Mouse (Mus musculus) MN1 (cell line): Measurements from ENCODE around the gene Agfg1.
"Not testable (repeated sequence)": the region's sequence is repeated elsewhere in the genome, so short reads cannot be mapped to it uniquely, and the experiment has no call there.

Experiments
- DNase-seq: peaks from one replicate; pipeline ENCODE4 v3.0.0-alpha.2; 2016; ENCODE audit warnings: low spot score

The Agfg1 gene

DNA sequence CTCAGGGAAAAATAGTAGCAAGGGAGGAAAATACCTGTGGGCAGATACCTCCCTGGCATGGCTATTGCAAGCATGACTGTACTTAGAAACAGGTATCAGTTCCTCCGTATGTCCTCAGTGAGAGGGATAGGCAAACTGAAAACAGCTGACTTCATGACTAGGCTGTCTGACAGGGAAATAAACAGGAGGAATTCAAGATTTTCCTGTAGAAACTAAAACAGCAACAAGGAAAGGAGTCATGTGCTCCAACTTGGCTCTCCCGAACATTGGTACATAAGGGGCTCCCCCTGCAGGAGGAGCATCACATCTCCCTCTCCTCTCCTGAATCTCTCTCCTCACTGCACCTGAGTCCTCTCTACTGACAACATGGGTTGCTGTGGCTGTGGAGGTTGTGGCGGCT is 73.7 kb downstream of the Agfg1 start, which contains the start of gene A030005L19Rik:
Gene A030005L19Rik (plus strand): TSS at position 301 of the 400 bp plus-strand sequence.
- no peak for DNase-seq

DNA sequence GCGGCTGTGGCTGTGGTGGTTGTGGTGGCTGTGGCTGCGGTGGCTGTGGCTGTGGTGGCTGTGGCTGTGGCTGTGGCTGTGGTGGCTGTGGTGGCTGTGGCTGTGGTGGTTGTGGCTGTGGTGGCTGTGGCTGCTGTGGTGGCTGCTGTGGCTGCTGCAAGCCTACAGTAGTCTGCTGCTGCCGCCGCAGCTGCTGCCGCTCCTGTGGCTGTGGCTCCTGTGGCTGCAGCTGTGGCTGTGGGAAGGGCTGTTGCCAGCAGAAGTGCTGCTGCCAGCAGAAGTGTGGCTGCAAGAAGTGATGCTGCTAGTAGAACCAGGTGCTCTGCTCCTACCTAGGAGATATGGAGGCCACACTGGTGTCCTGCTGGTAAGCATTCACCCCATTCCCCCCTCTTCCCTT is 74.2 kb downstream of the Agfg1 start:
- DNase-seq: not testable (repeated sequence)

DNA sequence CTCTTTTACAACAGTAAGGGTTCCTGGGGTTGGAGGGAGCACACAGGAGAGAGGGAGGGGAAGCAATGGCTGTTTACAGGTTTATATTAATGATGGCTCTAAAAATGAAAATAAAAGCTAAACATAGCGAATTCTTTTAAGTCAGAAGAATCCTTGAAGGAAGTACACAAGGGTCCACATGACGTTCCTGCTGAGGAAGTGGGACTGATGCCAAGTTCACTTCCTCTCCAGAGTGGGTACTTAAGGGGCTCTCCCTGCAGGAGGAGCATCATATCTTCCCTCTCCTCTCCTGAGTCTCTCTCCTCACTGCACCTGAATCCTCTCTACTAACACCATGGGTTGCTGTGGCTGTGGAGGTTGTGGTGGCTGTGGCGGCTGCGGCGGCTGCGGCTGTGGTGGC is 85.4 kb downstream of the Agfg1 start, which contains the start of gene A030014E15Rik:
Gene A030014E15Rik (plus strand): TSS at position 268 of the 400 bp plus-strand sequence.
- no peak for DNase-seq

DNA sequence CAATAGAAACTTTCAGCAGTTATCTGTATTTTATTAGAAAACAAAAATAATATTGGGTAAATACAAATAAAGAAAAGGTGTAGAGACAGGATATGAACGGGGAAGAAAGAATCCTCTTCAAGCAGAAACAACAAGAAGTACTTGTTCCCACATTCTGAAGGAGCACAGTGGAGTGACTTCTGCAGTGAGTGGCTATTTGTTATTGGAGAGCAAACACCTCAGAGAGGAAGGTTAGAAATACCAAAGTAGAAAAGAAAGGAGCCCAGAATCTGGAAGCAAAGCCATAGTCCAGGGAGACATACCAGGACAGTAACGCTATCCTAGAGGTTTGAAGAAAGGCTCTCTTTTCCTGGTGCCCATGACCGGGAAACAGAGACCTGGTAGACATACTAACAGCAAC is 91.3 kb downstream of the Agfg1 start:
- DNase-seq: not testable (repeated sequence)

DNA sequence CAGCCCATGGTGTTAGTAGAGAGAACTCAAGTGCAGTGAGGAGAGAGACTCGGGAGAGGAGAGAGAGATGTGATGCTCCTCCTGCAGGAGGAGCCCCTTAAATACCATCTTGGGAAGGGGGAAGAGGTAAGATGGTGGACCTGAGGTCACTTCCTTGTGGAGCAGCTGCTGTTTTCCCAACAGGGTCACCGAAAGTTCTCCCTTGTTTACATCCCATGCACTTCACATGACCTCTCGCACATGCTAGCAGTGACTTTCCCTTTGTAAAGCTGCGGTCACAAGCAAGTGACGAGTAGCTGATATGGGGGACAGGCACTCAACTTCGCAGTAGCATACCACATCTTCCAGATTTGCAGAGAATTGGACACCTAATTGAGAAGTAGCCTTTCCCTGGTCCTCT is 92.0 kb downstream of the Agfg1 start, which contains the start of gene Gm6217:
Gene Gm6217 (minus strand): TSS at position 74 of the 400 bp plus-strand sequence.
- DNase-seq: not testable (repeated sequence)

DNA sequence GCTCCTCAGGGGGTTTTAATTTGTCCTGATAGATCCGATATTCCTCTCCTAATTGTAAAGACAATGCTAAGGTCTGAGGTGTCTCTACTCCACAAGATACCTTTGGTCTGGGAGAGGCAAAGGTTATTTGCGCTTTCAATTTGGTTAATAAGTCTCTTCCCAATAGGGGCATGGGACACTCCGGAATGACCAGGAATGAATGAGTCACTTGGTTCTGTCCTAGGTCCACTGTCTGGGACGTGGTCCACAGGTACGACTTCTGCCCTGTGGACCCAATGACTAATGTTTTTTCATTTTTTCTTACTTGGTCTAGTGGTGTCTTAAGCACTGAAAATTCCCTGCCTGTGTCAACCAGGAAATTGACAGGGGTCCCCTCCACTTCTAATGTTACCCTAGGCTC is 99.4 kb downstream of the Agfg1 start:
- DNase-seq: no peak

DNA sequence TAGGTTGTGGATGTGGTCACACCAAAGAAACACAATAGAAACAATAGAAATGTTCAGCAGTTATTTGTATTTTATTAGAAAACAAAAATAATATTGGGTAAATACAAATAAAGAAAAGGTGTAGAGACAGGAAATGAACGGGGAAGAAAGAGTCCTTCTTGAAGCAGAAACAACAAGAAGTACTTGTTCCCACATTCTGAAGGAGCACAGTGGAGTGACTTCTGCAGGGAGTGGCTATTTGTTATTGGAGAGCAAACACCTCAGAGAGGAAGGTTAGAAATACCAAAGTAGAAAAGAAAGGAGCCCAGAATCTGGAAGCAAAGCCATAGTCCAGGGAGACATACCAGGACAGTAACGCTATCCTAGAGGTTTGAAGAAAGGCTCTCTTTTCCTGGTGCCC is 103.2 kb downstream of the Agfg1 start:
- not testable (repeated sequence) for DNase-seq

DNA sequence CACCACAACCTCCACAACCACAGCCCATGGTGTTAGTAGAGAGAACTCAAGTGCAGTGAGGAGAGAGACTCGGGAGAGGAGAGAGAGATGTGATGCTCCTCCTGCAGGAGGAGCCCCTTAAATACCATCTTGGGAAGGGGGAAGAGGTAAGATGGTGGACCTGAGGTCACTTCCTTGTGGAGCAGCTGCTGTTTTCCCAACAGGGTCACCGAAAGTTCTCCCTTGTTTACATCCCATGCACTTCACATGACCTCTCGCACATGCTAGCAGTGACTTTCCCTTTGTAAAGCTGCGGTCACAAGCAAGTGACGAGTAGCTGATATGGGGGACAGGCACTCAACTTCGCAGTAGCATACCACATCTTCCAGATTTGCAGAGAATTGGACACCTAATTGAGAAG is 104.0 kb downstream of the Agfg1 start, which contains the start of gene A030003K21Rik:
Gene A030003K21Rik (minus strand): TSS at position 94 of the 400 bp plus-strand sequence.
- not testable (repeated sequence) for DNase-seq

DNA sequence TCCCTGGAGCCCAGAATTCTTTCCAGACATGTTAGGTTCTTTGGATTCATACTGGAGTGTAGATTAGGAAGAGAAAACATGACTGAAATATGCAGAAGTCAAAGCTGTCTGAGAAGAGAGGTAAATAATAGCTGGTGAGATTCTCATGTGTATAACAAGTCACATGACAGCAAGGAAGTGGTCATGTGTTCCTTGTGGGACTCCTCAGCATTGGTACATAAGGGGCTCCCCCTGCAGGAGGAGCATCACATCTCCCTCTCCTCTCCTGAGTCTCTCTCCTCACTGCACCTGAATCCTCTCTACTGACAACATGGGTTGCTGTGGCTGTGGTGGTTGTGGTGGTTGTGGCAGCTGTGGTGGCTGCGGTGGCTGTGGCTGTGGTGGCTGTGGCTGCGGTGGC is 106.7 kb downstream of the Agfg1 start:
- not testable (repeated sequence) for DNase-seq

DNA sequence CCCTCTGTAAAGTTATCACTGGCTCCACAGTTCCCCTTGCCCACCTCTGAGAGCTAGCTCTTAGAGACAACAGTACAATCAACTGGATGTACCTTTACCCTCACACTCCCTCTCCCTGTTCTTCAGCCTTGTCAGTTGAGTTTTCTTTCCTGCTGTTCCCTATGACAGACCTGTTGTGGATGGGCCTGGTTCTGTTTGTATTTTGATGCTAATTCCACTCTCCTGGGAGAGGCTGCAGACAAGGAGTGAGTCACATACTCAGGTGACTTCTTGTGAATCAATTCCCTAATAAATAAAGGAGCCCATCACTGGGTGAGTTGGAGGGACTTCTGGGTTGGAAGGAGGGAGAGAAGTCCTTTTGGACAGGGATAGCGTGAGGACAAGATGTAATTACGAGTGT is 109.3 kb downstream of the Agfg1 start:
- no peak for DNase-seq
